Mouse (Mus musculus): ENCODE data around the gene Ppil2. TPM values are rescaled to one million over a fixed set of nuclear protein-coding genes. Genes with fewer than 3 reads are reported as not detected.

Gene Ppil2
- polyA plus RNA-seq, 1 experiment from 2014 or later = 104 TPM

- Histone ChIP-seq H3K4me2 (no peak overlapping the region), H3K9ac (ENCODE audit: low read depth, low read length) (no peak overlapping the region), H3K9me3 (replicated peaks; ENCODE audit: control insufficient read depth, low read length) (no peaks in the 10 kb centered on the region), H3K36me3 (ENCODE audit: control insufficient read depth, insufficient read depth, low read length) (no peaks in the 10 kb centered on the region), H3K27me3 (ENCODE audit: control insufficient read depth, insufficient read depth, low read length) (no peaks in the 10 kb centered on the region), H3K4me3 (ENCODE audit: low read depth, low read length) (no peak overlapping the region), H3K27ac (ENCODE audit: low read depth, low read length) (no peak overlapping the region), H3K4me1 (ENCODE audit: control insufficient read depth, insufficient read depth, low read length) (no peaks in the 10 kb centered on the region)
- no peak for ATAC-seq (replicated peaks; ENCODE audit: insufficient number of reproducible peaks, low FRiP score, low TSS enrichment)
- WGBS (ENCODE audit: insufficient replicate concordance) = 72% methylated on average over 1 of the region's 1 CpGs
Observed at GRCm38 (mm10) chr16:17062338-17062737, 48.7 kb downstream of the Ppil2 start.

- H3K4me1 ChIP-seq (ENCODE audit: control insufficient read depth, insufficient read depth, low read length) = 0 out of 2 replicates have a peak, but pooled peaks cover 2% of the 10 kb centered on the region
- no peaks in the 10 kb centered on the region for H3K27me3 ChIP-seq (ENCODE audit: control insufficient read depth, insufficient read depth, low read length)
- H3K27ac ChIP-seq (ENCODE audit: low read depth, low read length) = no peak overlapping the region
- H3K4me2 ChIP-seq = no peak overlapping the region
- H3K36me3 ChIP-seq (ENCODE audit: control insufficient read depth, insufficient read depth, low read length) = no peaks in the 10 kb centered on the region
- no peaks in the 10 kb centered on the region for H3K9me3 ChIP-seq (replicated peaks; ENCODE audit: control insufficient read depth, low read length)
- H3K4me3 ChIP-seq (ENCODE audit: low read depth, low read length) = no peak overlapping the region
- H3K9ac ChIP-seq (ENCODE audit: low read depth, low read length) = no peak overlapping the region
- no peak for ATAC-seq (replicated peaks; ENCODE audit: insufficient number of reproducible peaks, low FRiP score, low TSS enrichment)
- WGBS (ENCODE audit: insufficient replicate concordance) = 72% methylated on average over 3 of the region's 3 CpGs
Observed at GRCm38 (mm10) chr16:17055584-17055983, 55.5 kb downstream of the Ppil2 start.

GRCm38 (mm10) chr16:17053903-17054302 lies 57.2 kb downstream of the Ppil2 start:
- Histone ChIP-seq H3K4me1 (ENCODE audit: control insufficient read depth, insufficient read depth, low read length) (0 out of 2 replicates have a peak, but pooled peaks cover 2% of the 10 kb centered on the region), H3K27ac (ENCODE audit: low read depth, low read length) (no peak overlapping the region), H3K4me2 (no peak overlapping the region), H3K9me3 (replicated peaks; ENCODE audit: control insufficient read depth, low read length) (no peaks in the 10 kb centered on the region), H3K36me3 (ENCODE audit: control insufficient read depth, insufficient read depth, low read length) (no peaks in the 10 kb centered on the region), H3K27me3 (ENCODE audit: control insufficient read depth, insufficient read depth, low read length) (no peaks in the 10 kb centered on the region), H3K9ac (ENCODE audit: low read depth, low read length) (no peak overlapping the region), H3K4me3 (ENCODE audit: low read depth, low read length) (no peak overlapping the region)
- 63% methylated on average over 3 of the region's 3 CpGs for WGBS (ENCODE audit: insufficient replicate concordance)
- no peak for ATAC-seq (replicated peaks; ENCODE audit: insufficient number of reproducible peaks, low FRiP score, low TSS enrichment)

GRCm38 (mm10) chr16:17052087-17052486 lies 59.0 kb downstream of the Ppil2 start:
- no peak overlapping the region for H3K27ac ChIP-seq (ENCODE audit: low read depth, low read length)
- no peak overlapping the region for H3K4me2 ChIP-seq
- 0 out of 2 replicates have a peak, but pooled peaks cover 2% of the 10 kb centered on the region for H3K4me1 ChIP-seq (ENCODE audit: control insufficient read depth, insufficient read depth, low read length)
- H3K9me3 ChIP-seq (replicated peaks; ENCODE audit: control insufficient read depth, low read length) = no peaks in the 10 kb centered on the region
- H3K27me3 ChIP-seq (ENCODE audit: control insufficient read depth, insufficient read depth, low read length) = no peaks in the 10 kb centered on the region
- no peak overlapping the region for H3K4me3 ChIP-seq (ENCODE audit: low read depth, low read length)
- H3K36me3 ChIP-seq (ENCODE audit: control insufficient read depth, insufficient read depth, low read length) = peaks cover 4% of the 10 kb centered on the region; the same call in 1 of the 2 replicates
- WGBS (ENCODE audit: insufficient replicate concordance) = 70% methylated on average over 7 of the region's 7 CpGs
- no peak for ATAC-seq (replicated peaks; ENCODE audit: insufficient number of reproducible peaks, low FRiP score, low TSS enrichment)
- H3K9ac ChIP-seq (ENCODE audit: low read depth, low read length) = no peak overlapping the region

GRCm38 (mm10) chr16:17049886-17050285 lies 61.2 kb downstream of the Ppil2 start:
- Histone ChIP-seq H3K27ac (ENCODE audit: low read depth, low read length) (no peak overlapping the region), H3K27me3 (ENCODE audit: control insufficient read depth, insufficient read depth, low read length) (no peaks in the 10 kb centered on the region), H3K4me2 (no peak overlapping the region), H3K4me1 (ENCODE audit: control insufficient read depth, insufficient read depth, low read length) (0 out of 2 replicates have a peak, but pooled peaks cover 2% of the 10 kb centered on the region), H3K4me3 (ENCODE audit: low read depth, low read length) (no peak overlapping the region), H3K9ac (ENCODE audit: low read depth, low read length) (no peak overlapping the region), H3K9me3 (replicated peaks; ENCODE audit: control insufficient read depth, low read length) (no peaks in the 10 kb centered on the region), H3K36me3 (ENCODE audit: control insufficient read depth, insufficient read depth, low read length) (peaks cover 4% of the 10 kb centered on the region; the same call in 1 of the 2 replicates)
- WGBS (ENCODE audit: insufficient replicate concordance) = 94% methylated on average over 1 of the region's 1 CpGs
- no peak for ATAC-seq (replicated peaks; ENCODE audit: insufficient number of reproducible peaks, low FRiP score, low TSS enrichment)

- Histone ChIP-seq H3K4me2 (no peak overlapping the region), H3K4me1 (ENCODE audit: control insufficient read depth, insufficient read depth, low read length) (no peaks in the 10 kb centered on the region), H3K9me3 (replicated peaks; ENCODE audit: control insufficient read depth, low read length) (no peaks in the 10 kb centered on the region), H3K4me3 (ENCODE audit: low read depth, low read length) (no peak overlapping the region), H3K27me3 (ENCODE audit: control insufficient read depth, insufficient read depth, low read length) (no peaks in the 10 kb centered on the region), H3K36me3 (ENCODE audit: control insufficient read depth, insufficient read depth, low read length) (peaks cover 25% of the 10 kb centered on the region), H3K9ac (ENCODE audit: low read depth, low read length) (no peak overlapping the region), H3K27ac (ENCODE audit: low read depth, low read length) (no peak overlapping the region)
- WGBS (ENCODE audit: insufficient replicate concordance) = 87% methylated on average over 3 of the region's 3 CpGs
- ATAC-seq (replicated peaks; ENCODE audit: insufficient number of reproducible peaks, low FRiP score, low TSS enrichment) = no peak
Observed at GRCm38 (mm10) chr16:17045287-17045686, 65.8 kb downstream of the Ppil2 start.

- no peaks in the 10 kb centered on the region for H3K9me3 ChIP-seq (replicated peaks; ENCODE audit: control insufficient read depth, low read length)
- H3K4me3 ChIP-seq (ENCODE audit: low read depth, low read length) = no peak overlapping the region
- no peak overlapping the region for H3K4me2 ChIP-seq
- WGBS (ENCODE audit: insufficient replicate concordance) = 90% methylated on average over 3 of the region's 3 CpGs
- H3K4me1 ChIP-seq (ENCODE audit: control insufficient read depth, insufficient read depth, low read length) = no peaks in the 10 kb centered on the region
- H3K27ac ChIP-seq (ENCODE audit: low read depth, low read length) = no peak overlapping the region
- peaks cover 33% of the 10 kb centered on the region for H3K36me3 ChIP-seq (ENCODE audit: control insufficient read depth, insufficient read depth, low read length)
- H3K27me3 ChIP-seq (ENCODE audit: control insufficient read depth, insufficient read depth, low read length) = no peaks in the 10 kb centered on the region
- no peak for ATAC-seq (replicated peaks; ENCODE audit: insufficient number of reproducible peaks, low FRiP score, low TSS enrichment)
- H3K9ac ChIP-seq (ENCODE audit: low read depth, low read length) = no peak overlapping the region
Observed at GRCm38 (mm10) chr16:17044320-17044719, 66.7 kb downstream of the Ppil2 start.

- WGBS (ENCODE audit: insufficient replicate concordance) = 82% methylated on average over 1 of the region's 1 CpGs
- Histone ChIP-seq H3K9ac (ENCODE audit: low read depth, low read length) (no peak overlapping the region), H3K4me1 (ENCODE audit: control insufficient read depth, insufficient read depth, low read length) (no peaks in the 10 kb centered on the region), H3K4me2 (no peak overlapping the region), H3K27me3 (ENCODE audit: control insufficient read depth, insufficient read depth, low read length) (no peaks in the 10 kb centered on the region), H3K9me3 (replicated peaks; ENCODE audit: control insufficient read depth, low read length) (no peaks in the 10 kb centered on the region), H3K4me3 (ENCODE audit: low read depth, low read length) (no peak overlapping the region), H3K27ac (ENCODE audit: low read depth, low read length) (no peak overlapping the region), H3K36me3 (ENCODE audit: control insufficient read depth, insufficient read depth, low read length) (peaks cover 41% of the 10 kb centered on the region)
- no peak for ATAC-seq (replicated peaks; ENCODE audit: insufficient number of reproducible peaks, low FRiP score, low TSS enrichment)
Observed at GRCm38 (mm10) chr16:17041417-17041816, 69.6 kb downstream of the Ppil2 start.

GRCm38 (mm10) chr16:17040716-17041115 lies 70.3 kb downstream of the Ppil2 start:
- Histone ChIP-seq H3K4me2 (no peak overlapping the region), H3K27me3 (ENCODE audit: control insufficient read depth, insufficient read depth, low read length) (no peaks in the 10 kb centered on the region), H3K9ac (ENCODE audit: low read depth, low read length) (no peak overlapping the region), H3K4me1 (ENCODE audit: control insufficient read depth, insufficient read depth, low read length) (no peaks in the 10 kb centered on the region), H3K9me3 (replicated peaks; ENCODE audit: control insufficient read depth, low read length) (no peaks in the 10 kb centered on the region), H3K27ac (ENCODE audit: low read depth, low read length) (no peak overlapping the region), H3K36me3 (ENCODE audit: control insufficient read depth, insufficient read depth, low read length) (peaks cover 45% of the 10 kb centered on the region), H3K4me3 (ENCODE audit: low read depth, low read length) (no peak overlapping the region)
- 91% methylated on average over 3 of the region's 3 CpGs for WGBS (ENCODE audit: insufficient replicate concordance)
- no peak for ATAC-seq (replicated peaks; ENCODE audit: insufficient number of reproducible peaks, low FRiP score, low TSS enrichment)
